Mouse (Mus musculus): ENCODE measurements around the gene B4gat1. TPM values are rescaled to one million over a fixed set of nuclear protein-coding genes. Genes with fewer than 3 reads are reported as not detected.
"Not testable (repeated sequence)": the region's sequence is repeated elsewhere in the genome, so short reads cannot be mapped to it uniquely, and the experiment has no call there.

The B4gat1 gene
- polyA plus RNA-seq, 1 experiment from 2014 or later = 47.9 TPM

DNA sequence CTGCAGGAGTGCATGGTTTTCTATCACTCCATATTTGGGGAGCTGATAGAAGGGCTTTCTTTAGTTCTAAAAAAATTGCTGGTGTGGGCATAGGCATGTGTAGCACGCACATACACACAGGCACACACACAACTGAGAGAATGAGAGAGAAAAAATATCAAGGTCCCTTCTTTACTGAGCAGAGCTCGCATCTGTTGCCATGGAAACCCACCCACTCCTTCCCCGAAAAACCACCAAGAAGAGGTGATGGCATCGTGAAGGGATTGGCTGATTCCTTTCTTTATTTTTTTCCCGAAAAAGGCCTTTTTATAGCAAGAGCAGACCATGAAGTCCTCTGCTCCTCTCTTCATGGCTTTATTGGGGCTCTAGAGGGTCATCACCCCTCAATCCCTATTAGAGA is 44.6 kb upstream of the B4gat1 start:
- H3K4me3 ChIP-seq (ENCODE audit: low read depth, low read length) = no peak overlapping the region
- ATAC-seq (ENCODE audit: insufficient read depth) (no peak), DNase-seq (no peak)
- 50% methylated on average over 5 of the region's 5 CpGs for WGBS
- no peaks in the 10 kb centered on the region for H3K4me1 ChIP-seq (ENCODE audit: insufficient read depth)
- H3K9ac ChIP-seq = no peak overlapping the region
- H3K27ac ChIP-seq (ENCODE audit: low read depth) = no peak overlapping the region
- H3K27me3 ChIP-seq (ENCODE audit: insufficient read depth, low read length) = peaks cover 31% of the 10 kb centered on the region
- H3K36me3 ChIP-seq (ENCODE audit: insufficient read depth) = no peaks in the 10 kb centered on the region
- no peak overlapping the region for H3K4me2 ChIP-seq
- no peak for TF ChIP-seq CTCF (IDR thresholded peaks at IDR 0.05; ENCODE audit: low read depth)
- no peaks in the 10 kb centered on the region for H3K9me3 ChIP-seq (ENCODE audit: low read depth, low read length)

- H3K27me3 ChIP-seq (ENCODE audit: insufficient read depth, low read length) = no peaks in the 10 kb centered on the region
- TF ChIP-seq CTCF (IDR thresholded peaks at IDR 0.05; ENCODE audit: low read depth) = no peak
- DNase-seq (no peak), ATAC-seq (ENCODE audit: insufficient read depth) (no peak)
- no peaks in the 10 kb centered on the region for H3K36me3 ChIP-seq (ENCODE audit: insufficient read depth)
- no peak overlapping the region for H3K9ac ChIP-seq
- no peak overlapping the region for H3K27ac ChIP-seq (ENCODE audit: low read depth)
- peaks cover 7% of the 10 kb centered on the region; the same call in 1 of the 2 replicates for H3K4me1 ChIP-seq (ENCODE audit: insufficient read depth)
- 54% methylated on average over 6 of the region's 6 CpGs for WGBS
- H3K9me3 ChIP-seq (ENCODE audit: low read depth, low read length) = no peaks in the 10 kb centered on the region
- no peak overlapping the region for H3K4me3 ChIP-seq (ENCODE audit: low read depth, low read length)
- no peak overlapping the region; the same call in 1 of the 2 replicates for H3K4me2 ChIP-seq
Measured at GRCm38 (mm10) chr19:4999445-5000140, 39.0 kb upstream of the B4gat1 start.

DNA sequence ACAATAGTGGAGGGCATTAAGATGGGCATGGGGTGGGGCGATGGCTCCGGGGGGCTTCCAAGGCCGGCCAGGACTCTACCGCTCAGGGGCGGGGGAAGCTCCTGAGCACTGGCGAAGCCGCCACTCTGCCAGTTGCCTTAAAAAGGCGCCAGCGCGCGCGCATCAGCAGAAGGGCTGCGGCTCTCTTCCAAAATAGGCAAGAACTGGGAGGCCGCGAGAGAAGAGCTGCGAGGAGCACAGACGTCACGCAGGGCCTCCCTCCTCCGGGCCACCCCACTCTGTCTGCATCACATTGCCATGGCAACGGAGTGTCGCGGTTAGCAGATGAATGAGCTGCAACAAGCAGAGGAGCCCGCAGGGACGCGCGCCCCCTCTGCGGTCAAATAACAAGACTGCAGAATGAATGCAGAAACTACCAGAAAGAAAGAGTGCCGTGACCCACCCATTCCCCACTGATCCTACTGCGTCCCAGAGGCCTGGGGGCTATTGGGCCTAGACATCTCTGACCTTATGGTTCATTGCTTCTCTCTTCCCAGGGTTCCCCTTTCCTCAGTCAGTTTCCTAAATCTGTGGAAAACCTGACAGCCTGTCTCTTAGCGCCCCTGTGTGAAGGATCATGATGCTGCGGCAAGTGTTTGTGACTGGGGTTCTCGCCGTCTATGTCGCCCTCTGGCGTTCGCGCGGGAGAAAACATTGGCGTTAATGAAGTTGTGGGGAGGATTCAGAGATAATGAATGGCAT is 36.8 kb upstream of the B4gat1 start:
- H3K27me3 ChIP-seq (ENCODE audit: insufficient read depth, low read length) = no peaks in the 10 kb centered on the region
- ATAC-seq (ENCODE audit: insufficient read depth) = peak; percentile 97
- peak overlapping the region; percentile 33; the same call in 1 of the 2 replicates for H3K27ac ChIP-seq (ENCODE audit: low read depth)
- H3K4me1 ChIP-seq (ENCODE audit: insufficient read depth) = peaks cover 7% of the 10 kb centered on the region; the same call in 1 of the 2 replicates
- H3K9ac ChIP-seq = peak overlapping the region; percentile 34
- H3K36me3 ChIP-seq (ENCODE audit: insufficient read depth) = no peaks in the 10 kb centered on the region
- DNase-seq = peak; percentile 95
- no peaks in the 10 kb centered on the region for H3K9me3 ChIP-seq (ENCODE audit: low read depth, low read length)
- under 1% methylated on average over 39 of the region's 39 CpGs for WGBS
- TF ChIP-seq CTCF (IDR thresholded peaks at IDR 0.05; ENCODE audit: low read depth) = peak; percentile 80
- peak overlapping the region; percentile 15; the same call in 1 of the 2 replicates for H3K4me3 ChIP-seq (ENCODE audit: low read depth, low read length)
- H3K4me2 ChIP-seq = peak overlapping the region; percentile 57

DNA sequence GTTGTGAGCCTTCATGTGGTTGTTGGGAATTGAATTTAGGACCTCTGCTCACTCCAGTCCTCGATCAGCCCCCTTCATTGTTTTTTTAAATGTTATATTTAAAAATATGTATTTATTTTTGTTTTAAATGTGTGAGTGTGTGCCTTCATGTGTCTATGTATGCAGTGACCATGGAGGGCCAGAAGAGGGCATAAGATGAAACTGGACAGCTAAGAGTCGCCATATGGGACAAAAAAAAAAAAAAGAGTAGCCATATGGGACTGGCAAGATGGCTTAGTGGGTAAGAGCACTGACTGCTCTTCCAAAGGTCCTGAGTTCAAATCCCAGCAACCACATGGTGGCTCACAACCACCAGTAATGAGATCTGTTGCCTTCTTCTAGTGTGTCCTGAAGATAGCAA is 35.0 kb upstream of the B4gat1 start:
- H3K4me2 ChIP-seq; ATAC-seq (ENCODE audit: insufficient read depth); H3K27ac ChIP-seq (ENCODE audit: low read depth); H3K9ac ChIP-seq; H3K9me3 ChIP-seq (ENCODE audit: low read depth, low read length); H3K36me3 ChIP-seq (ENCODE audit: insufficient read depth); H3K4me3 ChIP-seq (ENCODE audit: low read depth, low read length); H3K4me1 ChIP-seq (ENCODE audit: insufficient read depth); H3K27me3 ChIP-seq (ENCODE audit: insufficient read depth, low read length); DNase-seq: not testable (repeated sequence)
- WGBS = 59% methylated on average over 2 of the region's 2 CpGs

GRCm38 (mm10) chr19:5004925-5005324 is 33.7 kb upstream of the B4gat1 start:
- H3K36me3 ChIP-seq (ENCODE audit: insufficient read depth) = no peaks in the 10 kb centered on the region
- peaks cover 7% of the 10 kb centered on the region; the same call in 1 of the 2 replicates for H3K4me1 ChIP-seq (ENCODE audit: insufficient read depth)
- no peaks in the 10 kb centered on the region for H3K9me3 ChIP-seq (ENCODE audit: low read depth, low read length)
- H3K4me3 ChIP-seq (ENCODE audit: low read depth, low read length) = no peak overlapping the region
- no peak overlapping the region for H3K9ac ChIP-seq
- ATAC-seq (ENCODE audit: insufficient read depth) = no peak
- no peaks in the 10 kb centered on the region for H3K27me3 ChIP-seq (ENCODE audit: insufficient read depth, low read length)
- 60% methylated on average over 4 of the region's 4 CpGs for WGBS
- no peak overlapping the region for H3K4me2 ChIP-seq
- no peak for DNase-seq
- no peak overlapping the region for H3K27ac ChIP-seq (ENCODE audit: low read depth)
- TF ChIP-seq CTCF (IDR thresholded peaks at IDR 0.05; ENCODE audit: low read depth) = no peak

DNA sequence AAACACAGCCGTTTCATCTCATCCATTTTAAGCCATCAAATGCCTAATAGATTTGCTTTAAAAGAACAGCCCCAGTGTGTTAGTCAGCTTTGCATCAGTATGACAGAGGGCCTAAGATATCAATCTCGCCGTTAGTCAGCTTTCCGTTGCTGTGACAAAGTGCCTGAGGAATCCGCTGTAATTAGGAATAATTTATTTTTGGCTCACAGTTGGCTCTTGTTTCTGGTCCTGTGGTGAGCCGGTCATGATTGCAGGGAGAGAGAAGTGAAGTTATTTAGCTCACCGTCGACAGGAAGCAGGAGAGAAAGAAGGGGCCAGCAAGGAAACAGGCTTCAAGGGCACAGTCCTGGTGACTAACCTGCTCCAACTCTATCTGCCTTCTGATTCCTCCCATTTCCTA is 25.5 kb upstream of the B4gat1 start:
- 56% methylated on average over 8 of the region's 8 CpGs for whole genome bisulfite sequencing
- ATAC-seq (ENCODE audit: insufficient read depth) (no peak), DNase-seq (no peak)
- H3K27me3 ChIP-seq (ENCODE audit: insufficient read depth, low read length) = no peaks in the 10 kb centered on the region
- H3K4me2 ChIP-seq = no peak overlapping the region
- no peak for TF ChIP-seq CTCF (IDR thresholded peaks at IDR 0.05; ENCODE audit: low read depth)
- no peak overlapping the region for H3K9ac ChIP-seq
- H3K27ac ChIP-seq (ENCODE audit: low read depth) = no peak overlapping the region
- H3K9me3 ChIP-seq (ENCODE audit: low read depth, low read length) = no peaks in the 10 kb centered on the region
- H3K4me3 ChIP-seq (ENCODE audit: low read depth, low read length) = no peak overlapping the region
- H3K36me3 ChIP-seq (ENCODE audit: insufficient read depth) = no peaks in the 10 kb centered on the region
- H3K4me1 ChIP-seq (ENCODE audit: insufficient read depth) = peaks cover 8% of the 10 kb centered on the region

- 14% methylated on average over 8 of the region's 8 CpGs for WGBS
- Histone ChIP-seq H3K9me3 (ENCODE audit: low read depth, low read length) (no peaks in the 10 kb centered on the region), H3K27ac (ENCODE audit: low read depth) (no peak overlapping the region), H3K4me1 (ENCODE audit: insufficient read depth) (peaks cover 8% of the 10 kb centered on the region), H3K27me3 (ENCODE audit: insufficient read depth, low read length) (no peaks in the 10 kb centered on the region), H3K36me3 (ENCODE audit: insufficient read depth) (no peaks in the 10 kb centered on the region), H3K4me2 (no peak overlapping the region), H3K9ac (no peak overlapping the region), H3K4me3 (ENCODE audit: low read depth, low read length) (no peak overlapping the region)
- peak; percentile 78 for DNase-seq
- peak; percentile 60 for TF ChIP-seq CTCF (IDR thresholded peaks at IDR 0.05; ENCODE audit: low read depth)
- ATAC-seq (ENCODE audit: insufficient read depth) = no peak
Measured at GRCm38 (mm10) chr19:5014961-5015398, 23.6 kb upstream of the B4gat1 start.

Measured in lung, embryonic 14.5 days (tissue).